Mouse (Mus musculus) liver, postnatal 0 days (tissue): ENCODE measurements around the gene Kpnb1.

Source experiments
- CTCF ChIP-seq: sonication (generic); IDR thresholded peaks from 2 replicates; pipeline ENCODE4 v1.5.1; 2016; ENCODE audit warnings: antibody characterized with exemption, low read depth
- EP300 ChIP-seq: IDR thresholded peaks from 2 replicates; pipeline ENCODE4 v1.6.1; 2016; ENCODE audit warnings: antibody characterized with exemption, low read depth, mild to moderate bottlenecking

- TF ChIP-seq CTCF (no peak), EP300 (no peak)
These were observed 48.4 kb downstream of the Kpnb1 start for GRCm38 (mm10) chr11:97139256-97139655.
